Mouse (Mus musculus): ENCODE measurements around the gene Gm17581. TPM values are rescaled to one million over a fixed set of nuclear protein-coding genes. Genes with fewer than 3 reads are reported as not detected.

The Gm17581 gene
- polyA plus RNA-seq, 1 experiment from 2014 or later: not detected

DNA sequence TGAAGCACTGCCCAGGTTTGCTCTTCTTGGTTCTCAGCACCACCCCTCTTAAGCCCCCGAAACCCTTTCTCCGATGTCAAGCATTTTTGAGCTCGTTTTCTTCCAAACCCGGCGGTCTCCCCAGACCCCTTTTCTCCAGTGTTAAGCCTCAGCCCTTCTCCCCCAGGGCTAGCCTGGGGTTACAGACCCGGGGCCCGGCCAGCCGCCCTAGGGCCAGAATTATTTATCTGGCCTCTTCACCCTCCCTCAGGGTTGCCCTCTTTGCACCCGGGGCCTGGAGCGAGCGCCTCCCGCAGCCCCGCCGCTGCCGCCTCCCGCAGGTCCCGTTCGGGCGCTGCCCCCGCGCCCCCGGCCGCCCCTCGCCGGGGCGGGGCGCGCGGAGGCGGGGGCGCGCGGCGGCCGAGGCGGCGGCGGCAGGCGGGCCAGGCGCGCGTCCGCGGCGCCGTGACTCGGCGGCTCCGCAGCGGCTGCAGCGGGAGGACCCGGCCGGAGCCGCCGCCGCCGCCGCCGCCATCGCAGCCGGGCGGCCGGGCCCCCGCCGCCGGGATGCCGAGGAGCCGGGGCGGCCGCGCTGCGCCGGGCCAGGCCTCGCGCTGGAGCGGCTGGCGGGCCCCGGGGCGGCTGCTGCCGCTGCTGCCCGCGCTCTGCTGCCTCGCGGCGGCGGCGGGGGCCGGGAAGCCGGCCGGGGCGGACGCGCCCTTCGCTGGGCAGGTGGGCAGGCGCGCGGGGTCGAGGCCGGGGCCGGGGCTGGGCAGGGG, 39.4 kb upstream of the Gm17581 start, which contains the start of gene Mmp24:
Gene Mmp24 (plus strand): TSS at position 416 of the 758 bp plus-strand sequence.
- no peaks in the 10 kb centered on the region; the same call in 1 of the 2 replicates for H3K4me1 ChIP-seq (ENCODE audit: control insufficient read depth, low read depth, low read length)
- H3K27me3 ChIP-seq (ENCODE audit: control insufficient read depth, insufficient read depth, low read depth, low read length): peaks cover 59% of the 10 kb centered on the region
- ATAC-seq (ENCODE audit: low read depth): no peak
- no peak within 1 kb of the TSS for H3K9ac ChIP-seq (ENCODE audit: low read depth, low read length)
- WGBS (ENCODE audit: insufficient replicate concordance): 4% methylated on average over 59 of the region's 100 CpGs
- no peaks in the 10 kb centered on the region for H3K36me3 ChIP-seq (ENCODE audit: control insufficient read depth, insufficient read depth)
- H3K4me2 ChIP-seq (ENCODE audit: low read depth, low read length): peak within 1 kb of the TSS; percentile 64
- H3K4me3 ChIP-seq (ENCODE audit: low read depth, low read length): peak within 1 kb of the TSS; percentile 54
- H3K27ac ChIP-seq (ENCODE audit: low read length): no peak within 1 kb of the TSS
- H3K9me3 ChIP-seq (replicated peaks; ENCODE audit: control insufficient read depth, low read length): no peaks in the 10 kb centered on the region

DNA sequence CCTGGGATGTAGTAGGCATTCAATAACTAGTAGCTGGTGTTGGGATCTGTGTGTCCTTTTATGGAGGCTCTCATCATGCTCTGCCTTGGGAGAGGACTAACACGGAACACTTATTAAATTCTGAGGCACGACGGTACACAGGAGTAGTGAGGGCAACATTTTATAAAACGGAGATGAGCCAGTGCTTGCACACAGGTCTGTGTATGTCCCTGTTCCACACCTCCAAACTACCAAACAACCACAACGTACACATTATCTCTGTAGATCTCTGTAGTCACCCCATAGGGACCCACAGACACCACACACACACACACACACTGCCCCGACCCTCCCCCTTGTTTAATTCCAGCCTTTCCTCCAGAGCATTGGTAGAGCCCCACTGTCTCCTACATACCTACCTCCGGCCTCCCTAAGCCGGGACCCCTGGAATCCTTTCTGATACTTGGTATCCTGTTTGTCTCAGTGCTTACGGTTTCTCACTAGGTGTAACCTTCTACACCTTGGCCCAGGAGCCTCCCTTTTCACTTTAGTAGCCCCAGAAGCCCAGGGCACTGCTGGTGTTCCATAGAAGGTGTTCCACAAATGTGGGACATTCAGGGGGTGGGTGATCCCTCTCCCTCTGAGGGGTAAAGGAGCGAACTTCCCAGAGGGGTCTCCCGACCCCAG, 38.7 kb upstream of the Gm17581 start:
- WGBS (ENCODE audit: insufficient replicate concordance): 45% methylated on average over 11 of the region's 11 CpGs
- Histone ChIP-seq H3K27me3 (ENCODE audit: control insufficient read depth, insufficient read depth, low read depth, low read length) (peaks cover 59% of the 10 kb centered on the region), H3K9ac (ENCODE audit: low read depth, low read length) (no peak overlapping the region), H3K36me3 (ENCODE audit: control insufficient read depth, insufficient read depth) (no peaks in the 10 kb centered on the region), H3K4me1 (ENCODE audit: control insufficient read depth, low read depth, low read length) (no peaks in the 10 kb centered on the region; the same call in 1 of the 2 replicates), H3K4me3 (ENCODE audit: low read depth, low read length) (no peak overlapping the region), H3K27ac (ENCODE audit: low read length) (no peak overlapping the region), H3K9me3 (replicated peaks; ENCODE audit: control insufficient read depth, low read length) (no peaks in the 10 kb centered on the region), H3K4me2 (ENCODE audit: low read depth, low read length) (no peak overlapping the region)
- no peak for ATAC-seq (ENCODE audit: low read depth)

GRCm38 (mm10) chr2:155773664-155774063, 38.0 kb upstream of the Gm17581 start:
- Histone ChIP-seq H3K27me3 (ENCODE audit: control insufficient read depth, insufficient read depth, low read depth, low read length) (peaks cover 59% of the 10 kb centered on the region), H3K36me3 (ENCODE audit: control insufficient read depth, insufficient read depth) (no peaks in the 10 kb centered on the region), H3K4me2 (ENCODE audit: low read depth, low read length) (no peak overlapping the region)

GRCm38 (mm10) chr2:155764679-155765418, 29.2 kb upstream of the Gm17581 start:
- no peak overlapping the region for H3K4me2 ChIP-seq (ENCODE audit: low read depth, low read length)
- WGBS (ENCODE audit: insufficient replicate concordance): 48% methylated on average over 13 of the region's 13 CpGs
- ATAC-seq (ENCODE audit: low read depth): no peak
- no peaks in the 10 kb centered on the region for H3K9me3 ChIP-seq (replicated peaks; ENCODE audit: control insufficient read depth, low read length)
- H3K36me3 ChIP-seq (ENCODE audit: control insufficient read depth, insufficient read depth): no peaks in the 10 kb centered on the region
- no peak overlapping the region for H3K4me3 ChIP-seq (ENCODE audit: low read depth, low read length)
- no peak overlapping the region for H3K27ac ChIP-seq (ENCODE audit: low read length)
- no peak overlapping the region for H3K9ac ChIP-seq (ENCODE audit: low read depth, low read length)
- H3K27me3 ChIP-seq (ENCODE audit: control insufficient read depth, insufficient read depth, low read depth, low read length): no peaks in the 10 kb centered on the region
- H3K4me1 ChIP-seq (ENCODE audit: control insufficient read depth, low read depth, low read length): no peaks in the 10 kb centered on the region

More at GRCm38 (mm10) chr2:155773664-155774063, 38.0 kb upstream of the Gm17581 start:
- no peak overlapping the region for H3K4me3 ChIP-seq (ENCODE audit: low read depth, low read length)
- H3K27ac ChIP-seq (ENCODE audit: low read length): no peak overlapping the region
- no peak for ATAC-seq (ENCODE audit: low read depth)
- H3K9ac ChIP-seq (ENCODE audit: low read depth, low read length): no peak overlapping the region
- H3K9me3 ChIP-seq (replicated peaks; ENCODE audit: control insufficient read depth, low read length): no peaks in the 10 kb centered on the region
- no peaks in the 10 kb centered on the region; the same call in 1 of the 2 replicates for H3K4me1 ChIP-seq (ENCODE audit: control insufficient read depth, low read depth, low read length)
- WGBS (ENCODE audit: insufficient replicate concordance): 48% methylated on average over 4 of the region's 4 CpGs

- Histone ChIP-seq H3K36me3 (ENCODE audit: control insufficient read depth, insufficient read depth) (no peaks in the 10 kb centered on the region), H3K4me2 (ENCODE audit: low read depth, low read length) (no peak overlapping the region), H3K9ac (ENCODE audit: low read depth, low read length) (no peak overlapping the region), H3K27ac (ENCODE audit: low read length) (no peak overlapping the region), H3K4me1 (ENCODE audit: control insufficient read depth, low read depth, low read length) (no peaks in the 10 kb centered on the region), H3K27me3 (ENCODE audit: control insufficient read depth, insufficient read depth, low read depth, low read length) (no peaks in the 10 kb centered on the region; the same call in 1 of the 2 replicates), H3K4me3 (ENCODE audit: low read depth, low read length) (no peak overlapping the region), H3K9me3 (replicated peaks; ENCODE audit: control insufficient read depth, low read length) (no peaks in the 10 kb centered on the region)
- ATAC-seq (ENCODE audit: low read depth): no peak
- WGBS (ENCODE audit: insufficient replicate concordance): 48% methylated on average over 14 of the region's 14 CpGs
Observed at GRCm38 (mm10) chr2:155756855-155757566, 21.3 kb upstream of the Gm17581 start.

- H3K9ac ChIP-seq (ENCODE audit: low read depth, low read length): no peak overlapping the region
- H3K9me3 ChIP-seq (replicated peaks; ENCODE audit: control insufficient read depth, low read length): no peaks in the 10 kb centered on the region
- no peaks in the 10 kb centered on the region for H3K4me1 ChIP-seq (ENCODE audit: control insufficient read depth, low read depth, low read length)
- H3K27me3 ChIP-seq (ENCODE audit: control insufficient read depth, insufficient read depth, low read depth, low read length): peaks cover 7% of the 10 kb centered on the region
- no peaks in the 10 kb centered on the region for H3K36me3 ChIP-seq (ENCODE audit: control insufficient read depth, insufficient read depth)
- WGBS (ENCODE audit: insufficient replicate concordance): 3% methylated on average over 1 of the region's 1 CpGs
- ATAC-seq (ENCODE audit: low read depth): no peak
- no peak overlapping the region for H3K4me3 ChIP-seq (ENCODE audit: low read depth, low read length)
- no peak overlapping the region for H3K27ac ChIP-seq (ENCODE audit: low read length)
- H3K4me2 ChIP-seq (ENCODE audit: low read depth, low read length): no peak overlapping the region
Observed at GRCm38 (mm10) chr2:155755746-155756145, 20.1 kb upstream of the Gm17581 start.

- H3K4me1 ChIP-seq (ENCODE audit: control insufficient read depth, low read depth, low read length): no peaks in the 10 kb centered on the region
- no peaks in the 10 kb centered on the region for H3K9me3 ChIP-seq (replicated peaks; ENCODE audit: control insufficient read depth, low read length)
- peak within 1 kb of the TSS; percentile 51 for H3K4me2 ChIP-seq (ENCODE audit: low read depth, low read length)
- WGBS (ENCODE audit: insufficient replicate concordance): 1% methylated on average over 25 of the region's 25 CpGs
- H3K27me3 ChIP-seq (ENCODE audit: control insufficient read depth, insufficient read depth, low read depth, low read length): peaks cover 7% of the 10 kb centered on the region
- peak; percentile 39; the same call in 1 of the 2 replicates for ATAC-seq (ENCODE audit: low read depth)
- H3K9ac ChIP-seq (ENCODE audit: low read depth, low read length): no peak within 1 kb of the TSS
- no peaks in the 10 kb centered on the region for H3K36me3 ChIP-seq (ENCODE audit: control insufficient read depth, insufficient read depth)
- peak within 1 kb of the TSS; percentile 25 for H3K4me3 ChIP-seq (ENCODE audit: low read depth, low read length)
- H3K27ac ChIP-seq (ENCODE audit: low read length): no peak within 1 kb of the TSS
Observed at GRCm38 (mm10) chr2:155751014-155751786, 15.5 kb upstream of the Gm17581 start, which contains the start of gene Procr. Gene Procr (plus strand): TSS chr2:155751117.

GRCm38 (mm10) chr2:155749394-155749793, 13.7 kb upstream of the Gm17581 start:
- ATAC-seq (ENCODE audit: low read depth): no peak
- Histone ChIP-seq H3K4me3 (ENCODE audit: low read depth, low read length) (no peak overlapping the region), H3K27ac (ENCODE audit: low read length) (no peak overlapping the region), H3K4me1 (ENCODE audit: control insufficient read depth, low read depth, low read length) (no peaks in the 10 kb centered on the region), H3K9me3 (replicated peaks; ENCODE audit: control insufficient read depth, low read length) (no peaks in the 10 kb centered on the region), H3K27me3 (ENCODE audit: control insufficient read depth, insufficient read depth, low read depth, low read length) (peaks cover 7% of the 10 kb centered on the region), H3K4me2 (ENCODE audit: low read depth, low read length) (no peak overlapping the region), H3K9ac (ENCODE audit: low read depth, low read length) (no peak overlapping the region), H3K36me3 (ENCODE audit: control insufficient read depth, insufficient read depth) (no peaks in the 10 kb centered on the region)
- WGBS (ENCODE audit: insufficient replicate concordance): 71% methylated on average over 4 of the region's 4 CpGs
